Mouse (Mus musculus) erythroblast, embryonic 14.5 days (primary cell): ENCODE data around the gene Hoxb6.

Experiments
- GATA1 ChIP-seq: IDR thresholded peaks from 2 replicates; pipeline ENCODE4 v1.6.1; 2012; ENCODE audit warnings: low read length, inconsistent platforms, mixed read lengths
- TAL1 ChIP-seq: IDR thresholded peaks from 3 replicates; pipeline ENCODE4 v1.6.1; 2012; ENCODE audit warnings: low read length, inconsistent platforms, mixed read lengths

- no peak for TF ChIP-seq GATA1
- TF ChIP-seq TAL1 = no peak
Observed at GRCm38 (mm10) chr11:96284774-96285734, 7.2 kb upstream of the Hoxb6 start.
